Mouse (Mus musculus) thymus, postnatal 4 days (tissue): ENCODE measurements around the gene Ccdc9b.

Experiments
- DNase-seq: peaks from one replicate; pipeline ENCODE4 v3.0.0; 2021

Gene Ccdc9b

DNA sequence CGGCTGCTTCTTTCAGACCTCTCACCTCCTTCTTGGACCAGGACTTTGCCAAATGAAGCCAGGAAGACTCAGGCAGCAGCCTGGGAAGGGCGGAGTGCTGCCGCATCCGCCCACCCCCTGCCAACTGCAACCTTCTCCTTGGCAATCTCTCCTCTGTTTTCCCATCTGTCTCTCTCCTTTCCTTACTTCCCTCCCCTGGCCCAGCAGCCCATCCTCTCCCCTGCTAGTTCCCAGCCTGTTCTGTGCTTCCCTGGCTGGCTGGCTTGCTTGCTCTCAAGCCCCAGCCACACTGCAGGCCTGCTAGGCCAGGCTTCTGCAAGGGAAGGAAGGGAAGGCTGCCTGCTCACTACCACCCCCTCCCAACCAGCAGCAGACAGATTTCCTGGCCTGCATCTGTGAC, 13.4 kb upstream of the Ccdc9b start:
- no peak for DNase-seq

- DNase-seq: no peak
These were observed 12.9 kb upstream of the Ccdc9b start for GRCm38 (mm10) chr2:118775396-118775795.

- no peak for DNase-seq
These were observed 12.1 kb upstream of the Ccdc9b start for GRCm38 (mm10) chr2:118774536-118774935.

GRCm38 (mm10) chr2:118772158-118772874, 9.9 kb upstream of the Ccdc9b start, which contains the start of gene Phgr1:
Gene Phgr1 (plus strand): TSS chr2:118772769.
- no peak for DNase-seq

DNA sequence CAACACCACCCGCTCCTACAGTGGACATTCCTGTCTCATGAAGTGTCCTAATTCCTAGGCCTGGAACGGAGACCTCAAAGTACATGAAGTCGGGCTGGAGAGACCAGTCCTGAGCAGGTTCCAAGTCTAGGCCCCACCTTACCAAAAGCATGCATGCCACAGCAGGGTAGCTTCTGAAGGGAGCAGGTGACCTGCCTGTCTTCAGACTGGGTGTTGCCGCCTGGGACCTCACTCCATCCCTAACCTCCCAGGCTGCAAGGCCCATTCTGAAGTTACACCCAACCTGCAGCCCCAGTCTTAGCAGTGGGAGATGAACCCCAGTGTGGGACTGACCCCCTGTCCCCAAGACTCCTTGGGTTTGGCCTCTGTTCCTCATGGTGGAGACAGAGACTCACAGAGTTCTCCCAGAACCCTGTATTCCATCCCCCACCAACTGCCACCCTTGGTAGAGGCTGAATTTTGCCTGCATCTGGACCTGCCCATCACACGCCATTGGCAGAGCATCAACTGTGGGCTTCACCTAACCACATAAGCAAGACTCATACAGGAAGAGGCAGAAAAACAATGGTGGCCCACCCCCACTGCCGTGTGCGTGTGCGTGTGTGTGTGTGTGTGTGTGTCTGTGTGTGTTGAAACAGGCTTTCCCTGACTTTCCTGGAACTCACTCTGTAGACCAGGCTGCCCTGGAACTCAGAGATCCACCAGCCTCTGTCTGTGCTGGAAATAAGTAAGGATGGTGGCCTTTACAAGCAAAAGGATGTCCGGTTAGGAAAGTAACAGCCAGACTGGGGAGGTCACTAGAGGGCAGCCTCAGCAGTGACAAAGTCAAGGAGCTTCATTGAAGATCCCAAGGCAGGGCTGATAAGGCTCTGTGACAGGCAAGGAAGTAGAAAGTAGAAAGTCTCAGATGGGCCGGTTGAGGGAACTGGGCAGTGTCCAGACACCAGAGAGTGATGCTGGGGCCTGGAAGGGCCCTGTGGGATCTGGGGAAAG, 3.9 kb upstream of the Ccdc9b start:
- no peak for DNase-seq

DNA sequence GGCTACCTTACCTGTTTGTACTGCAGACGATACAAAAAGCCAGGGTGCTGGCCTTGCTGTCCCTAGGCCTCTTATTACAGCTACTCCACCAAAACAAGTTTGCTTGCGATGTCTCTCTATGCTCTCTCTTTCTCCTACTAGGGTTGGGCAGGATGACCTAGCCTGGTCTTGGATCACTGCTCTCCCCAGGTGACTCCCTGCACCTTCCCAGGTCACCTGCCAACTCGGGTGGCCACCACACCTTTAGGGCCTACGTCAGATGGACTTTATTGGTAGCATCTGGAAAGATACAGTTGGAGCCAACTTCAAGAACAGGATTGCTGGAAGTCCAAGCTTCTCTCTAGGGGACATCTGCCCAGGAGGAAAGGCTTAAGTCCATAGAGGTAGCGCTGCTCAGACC, 2.4 kb upstream of the Ccdc9b start:
- no peak for DNase-seq

GRCm38 (mm10) chr2:118764094-118764831, 1.8 kb upstream of the Ccdc9b start:
- DNase-seq: peak; percentile 63

DNA sequence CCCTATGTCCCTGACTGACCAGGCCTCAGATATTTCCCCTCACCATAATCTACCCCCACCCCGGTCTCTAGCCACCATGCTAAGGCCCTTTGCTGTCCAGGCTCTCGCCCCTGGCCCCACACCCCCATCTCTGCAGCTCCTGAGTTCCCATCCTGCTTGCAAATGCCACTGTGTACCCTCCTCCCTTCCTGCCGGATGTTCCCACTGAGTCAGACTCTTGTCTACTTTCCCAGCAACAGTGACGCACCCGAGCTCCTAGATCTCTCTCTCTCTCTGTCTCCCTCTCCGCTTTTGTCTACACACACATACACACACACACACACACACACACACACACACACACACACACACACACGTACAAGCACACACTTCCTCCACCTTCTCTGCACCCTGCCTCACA, 1.0 kb upstream of the Ccdc9b start:
- DNase-seq: no peak

DNA sequence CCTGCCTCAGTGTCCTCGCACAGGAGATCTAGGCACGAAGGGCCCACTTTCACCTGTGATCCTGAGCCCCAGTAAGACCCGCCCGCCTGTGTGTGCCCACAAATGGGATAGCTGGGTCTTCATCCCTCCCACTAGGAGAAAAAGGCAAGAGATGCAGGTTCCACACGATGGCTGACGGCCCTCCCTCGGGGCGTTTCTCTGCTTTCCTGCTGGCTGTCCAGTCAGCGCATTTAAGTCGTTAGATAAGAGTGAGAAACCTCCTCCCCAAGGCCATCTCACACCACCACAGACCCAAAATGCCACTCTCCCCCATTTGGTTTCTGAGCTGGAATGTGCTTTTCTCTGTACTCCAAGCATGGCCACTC, 305 bp upstream of the Ccdc9b start:
- no peak for DNase-seq

GRCm38 (mm10) chr2:118761358-118761757, 1.1 kb downstream of the Ccdc9b start:
- DNase-seq: no peak

- DNase-seq: no peak
These were observed 2.0 kb downstream of the Ccdc9b start for GRCm38 (mm10) chr2:118760311-118761025.

DNA sequence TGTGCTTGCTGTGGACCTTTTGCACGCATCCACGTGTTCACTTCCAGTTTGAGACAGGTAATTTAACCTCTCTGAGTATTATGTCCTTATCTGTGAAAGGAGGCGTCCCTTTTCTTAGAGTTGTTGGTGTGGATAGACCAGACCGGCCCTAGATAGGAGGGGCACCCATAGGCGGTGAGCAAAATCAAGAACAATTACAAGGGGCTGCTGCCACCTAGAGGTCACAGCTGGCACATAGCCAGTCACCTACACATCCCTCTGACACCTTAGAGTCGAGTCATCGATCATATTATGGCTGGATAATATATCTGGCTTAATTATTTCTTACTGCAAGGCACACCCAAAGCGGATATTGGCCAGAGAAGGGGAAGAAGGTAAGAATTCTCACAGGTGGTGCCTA, 2.6 kb downstream of the Ccdc9b start:
- peak; percentile 89 for DNase-seq

DNA sequence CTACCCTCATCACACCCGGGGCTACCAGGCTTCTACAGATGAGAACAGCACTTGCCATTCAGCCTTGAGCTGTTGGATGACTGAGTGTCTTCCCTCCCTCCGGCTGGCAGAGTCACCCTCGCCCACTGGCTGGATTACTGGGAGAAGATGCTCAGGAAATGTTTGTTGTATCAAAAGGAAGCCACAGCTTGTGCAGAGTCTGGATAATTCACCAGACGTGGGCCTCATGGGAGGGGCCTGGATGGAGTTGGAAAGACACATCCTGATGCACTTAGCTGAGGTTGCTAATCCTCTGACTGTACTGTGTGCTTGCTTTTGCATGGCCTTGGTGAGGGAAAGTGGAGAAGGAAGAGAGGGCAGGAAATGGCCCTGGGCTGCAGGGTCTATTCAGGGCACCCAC, 6.4 kb downstream of the Ccdc9b start:
- DNase-seq: no peak

GRCm38 (mm10) chr2:118755407-118755806, 7.1 kb downstream of the Ccdc9b start:
- no peak for DNase-seq

GRCm38 (mm10) chr2:118754143-118754542, 8.3 kb downstream of the Ccdc9b start:
- no peak for DNase-seq

- no peak for DNase-seq
These were observed 9.7 kb downstream of the Ccdc9b start for GRCm38 (mm10) chr2:118752792-118753108.

- DNase-seq: no peak
These were observed 10.3 kb downstream of the Ccdc9b start for GRCm38 (mm10) chr2:118751896-118752791.

DNA sequence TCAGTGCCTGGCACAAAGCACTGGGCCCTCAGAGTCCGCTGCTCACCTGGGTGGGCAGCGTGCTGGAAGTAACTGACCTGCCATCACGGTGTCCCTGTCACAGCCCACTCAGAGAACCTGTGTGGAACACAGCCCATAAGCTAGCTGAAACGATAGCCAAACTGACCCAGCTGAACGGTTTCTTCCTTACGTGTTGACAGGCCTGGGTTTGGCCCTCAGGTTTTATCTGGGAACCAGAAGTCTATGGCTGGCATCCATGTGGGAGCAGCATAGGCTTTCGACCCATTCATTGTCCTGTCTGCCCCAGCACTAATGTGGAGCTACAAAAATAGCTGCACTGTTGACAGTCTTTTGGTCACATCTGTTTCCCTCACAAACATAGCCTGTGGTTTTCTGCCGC, 12.0 kb downstream of the Ccdc9b start:
- no peak for DNase-seq

GRCm38 (mm10) chr2:118749341-118749884, 13.0 kb downstream of the Ccdc9b start:
- DNase-seq: no peak

DNA sequence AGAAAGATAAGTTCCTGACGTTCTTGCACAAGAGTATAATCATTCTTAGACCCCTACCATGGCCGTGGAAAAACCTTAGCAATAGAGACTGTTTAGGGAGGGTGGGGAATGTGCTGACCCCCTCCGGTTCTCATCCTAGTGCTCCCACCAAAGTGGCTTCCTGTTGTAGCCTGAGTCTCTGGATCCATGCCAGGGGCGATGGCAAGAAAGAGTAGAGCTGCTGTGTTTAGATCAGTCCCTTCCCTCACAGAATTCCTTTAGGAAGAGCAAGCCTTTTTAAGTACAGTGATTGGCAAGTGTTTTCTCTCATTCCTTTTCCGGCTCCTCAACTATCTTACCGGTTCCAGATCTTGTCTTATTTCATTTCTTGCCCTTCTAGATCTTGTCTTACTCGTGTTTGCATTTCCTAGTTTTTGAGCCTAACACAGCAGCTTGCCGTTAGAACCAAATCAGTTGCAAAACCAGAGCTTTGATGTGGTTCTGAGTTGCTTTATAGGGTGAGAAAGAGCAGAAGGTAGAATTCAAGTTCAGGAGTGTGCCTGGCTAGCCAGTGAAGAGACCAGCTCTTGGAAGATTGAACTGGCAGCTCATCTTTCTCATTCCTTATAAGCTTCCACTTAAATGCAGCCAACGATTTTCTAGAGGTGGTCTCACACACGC, 15.0 kb downstream of the Ccdc9b start:
- DNase-seq: no peak
